Mouse (Mus musculus): Measurements from ENCODE around the gene Zfp850. TPM values are rescaled to one million over a fixed set of nuclear protein-coding genes. Genes with fewer than 3 reads are reported as not detected.
A peak's percentile ranks its signal among the peaks of the same experiment; 100 is the strongest.

The Zfp850 gene
- total RNA-seq (2012; rRNA removed) (8.9 and 12.0 TPM in 2 replicates), total RNA-seq (2014; rRNA removed) (16.7 and 24.0 TPM in 2 replicates), polyA plus RNA-seq (2012; ENCODE audit: insufficient read length, low read depth) (10.8 and 13.7 TPM in 2 replicates)

DNA sequence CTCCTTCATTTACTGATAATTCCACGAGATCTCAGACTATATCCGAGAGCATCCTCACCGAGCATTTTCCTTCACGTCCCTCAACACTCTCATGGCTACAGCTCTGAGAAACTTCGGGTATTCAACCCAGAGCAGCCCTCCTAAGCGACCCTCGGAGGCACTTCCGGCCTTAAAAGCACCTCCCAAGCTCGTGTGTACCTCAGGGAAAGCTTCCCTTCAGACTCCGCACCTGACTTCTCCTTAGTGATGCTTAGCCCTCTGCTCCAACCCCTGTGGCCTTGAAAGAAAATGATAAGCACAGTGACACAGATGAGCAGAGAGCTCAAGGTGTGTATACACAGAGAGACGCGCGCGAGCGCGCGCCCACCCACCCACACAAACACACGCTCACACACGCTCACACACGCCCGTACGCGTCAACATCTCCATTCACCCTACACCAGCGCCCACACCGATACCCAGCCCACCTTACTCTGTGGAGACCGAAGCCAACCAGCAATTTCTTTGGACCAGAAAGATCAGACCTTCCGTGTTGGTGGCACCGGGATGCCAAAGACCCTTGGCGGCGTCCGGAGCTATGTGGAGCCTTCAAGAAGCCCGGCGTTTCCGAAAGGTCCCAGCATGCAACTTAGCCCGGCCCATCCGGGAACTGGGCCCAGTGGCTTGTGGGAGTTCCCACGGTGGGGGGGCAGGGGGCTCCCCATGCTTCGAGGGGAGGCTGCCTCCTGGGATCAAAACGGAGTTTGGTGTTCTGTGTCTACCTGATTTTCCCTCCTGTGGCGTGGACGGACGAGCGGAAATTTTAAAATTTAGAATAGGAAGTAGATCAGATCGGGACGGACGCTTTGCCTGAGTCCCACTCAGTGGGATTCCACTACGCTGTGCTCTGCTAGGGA is at the start of gene Zfp850:
Gene Zfp850, minus strand, starts transcription at position 567 of the 896 bp plus-strand sequence.
- TF ChIP-seq TBP (conservative IDR thresholded peaks at IDR 0.05; ENCODE audit: low read depth, low read length) = 0 out of 2 replicates have a peak, but pooled peaks have one; percentile 49
- peak; percentile 90 for TF ChIP-seq MXI1 (IDR thresholded peaks at IDR 0.05; ENCODE audit: low read depth, low read length)
- peak; percentile 75 for TF ChIP-seq TCF12 (IDR thresholded peaks at IDR 0.05; ENCODE audit: low read depth, low read length)
- TF ChIP-seq MEF2A (IDR thresholded peaks at IDR 0.05; ENCODE audit: borderline replicate concordance, low read depth, low read length) = peak; percentile 48; the same call in 1 of the 2 replicates
- TF ChIP-seq ZMIZ1 (IDR thresholded peaks at IDR 0.05; ENCODE audit: low read depth, low read length) = peak; percentile 58; the same call in 1 of the 2 replicates
- TF ChIP-seq MAZ (IDR thresholded peaks at IDR 0.05; ENCODE audit: low read depth, low read length) = peak; percentile 97
- TF ChIP-seq MAX (IDR thresholded peaks at IDR 0.05; ENCODE audit: low read length) = peak; percentile 78; the same call in 1 of the 2 replicates
- peak; percentile 86 for TF ChIP-seq SIN3A (IDR thresholded peaks at IDR 0.05; ENCODE audit: low read length)
- no peak; the same call in 1 of the 2 replicates for TF ChIP-seq GABPA (IDR thresholded peaks at IDR 0.05; ENCODE audit: insufficient replicate concordance, low read depth, low read length)
- TF ChIP-seq E2F4 (IDR thresholded peaks at IDR 0.05; ENCODE audit: insufficient replicate concordance, low read depth, low read length) = no peak
- no peak for TF ChIP-seq CTCF (conservative IDR thresholded peaks at IDR 0.05 in 1 of 2, IDR thresholded peaks at IDR 0.05 in 1 of 2; ENCODE audit: low read depth in 2 of 2, low read length in 2 of 2)
- TF ChIP-seq POLR2AphosphoS2 (IDR thresholded peaks at IDR 0.05; ENCODE audit: low read depth, low read length) = peak; percentile 69; the same call in 1 of the 2 replicates
- TF ChIP-seq PAX5 (IDR thresholded peaks at IDR 0.05; ENCODE audit: low read length) = no peak
- TF ChIP-seq KAT2A (IDR thresholded peaks at IDR 0.05; ENCODE audit: insufficient replicate concordance, low read length) = peak; percentile 83; the same call in 1 of the 2 replicates
- peak; percentile 72; the same call in 1 of the 2 replicates for TF ChIP-seq CHD2 (IDR thresholded peaks at IDR 0.05; ENCODE audit: low read length)
- no peak for TF ChIP-seq ZKSCAN1 (IDR thresholded peaks at IDR 0.05; ENCODE audit: borderline replicate concordance, low read depth, low read length)
- peak; percentile 84 for TF ChIP-seq HCFC1 (IDR thresholded peaks at IDR 0.05; ENCODE audit: low read depth, low read length)
- TF ChIP-seq ELF1 (IDR thresholded peaks at IDR 0.05; ENCODE audit: low read depth, low read length) = peak; percentile 84
- TF ChIP-seq IRF4 (IDR thresholded peaks at IDR 0.05; ENCODE audit: low read depth, low read length) = peak; percentile 87
- TF ChIP-seq POLR2A (IDR thresholded peaks at IDR 0.05; ENCODE audit: low read depth, low read length) = peak; percentile 95
- peak; percentile 86 for TF ChIP-seq NELFE (IDR thresholded peaks at IDR 0.05; ENCODE audit: low read depth, low read length)
- no peak for TF ChIP-seq SMC3 (IDR thresholded peaks at IDR 0.05; ENCODE audit: low read depth, low read length)
- dilution Hi-C loops (cut with MboI; ENCODE audit: extremely low pct_ligation_motif_present, extremely low pct_unique_long_range_greater_than_20kb, low sequenced_read_pairs) = no loop called here
- Histone ChIP-seq H3K9ac (ENCODE audit: insufficient read depth, low read depth) (peak within 1 kb of the TSS; percentile 63), H3K27ac (ENCODE audit: insufficient read depth, low read depth) (peak within 1 kb of the TSS; percentile 39; the same call in 1 of the 2 replicates), H3K79me2 (replicated peaks; ENCODE audit: control insufficient read depth, extremely low read depth, insufficient read depth, poor library complexity, severe bottlenecking) (peaks cover 41% of the 10 kb centered on the region), H3K9me3 (replicated peaks; ENCODE audit: low read length) (peaks cover 1% of the 10 kb centered on the region), H3K4me2 (ENCODE audit: insufficient read depth, low read depth, poor library complexity, severe bottlenecking) (peak within 1 kb of the TSS; percentile 81), H3K4me1 (ENCODE audit: control insufficient read depth in 1 of 2, insufficient read depth in 2 of 2) (peaks cover 2 to 8% of the 10 kb centered on the region in 2 experiments; a peak in 3 of 4 replicates), H3K27me3 (replicated peaks) (peaks cover 6% of the 10 kb centered on the region), H3K4me3 (replicated peaks in 1 of 3; ENCODE audit: low read depth in 2 of 3, low read length in 2 of 3, poor library complexity in 1 of 3) (peak within 1 kb of the TSS; percentile 70 to 88 (median 87)), H3K36me3 (replicated peaks in 1 of 2; ENCODE audit: control insufficient read depth in 1 of 2, insufficient read depth in 1 of 2, low read length in 1 of 2) (peaks cover 18 to 32% of the 10 kb centered on the region in 2 experiments)
- in situ Hi-C loops (cut with MboI; ENCODE audit: low pct_ligation_motif_present, low pct_unique_long_range_greater_than_20kb, low sequenced_read_pairs) = no loop called here
- DNase-seq (ENCODE audit: extremely low read depth) = peak; percentile 86
